Mouse (Mus musculus) common myeloid progenitor, adult 5-6 weeks (primary cell): Measurements from ENCODE around the gene Cwc25. TPM values are rescaled to one million over a fixed set of nuclear protein-coding genes. Genes with fewer than 3 reads are reported as not detected.
A peak's percentile ranks its signal among the peaks of the same experiment; 100 is the strongest.

ENCODE experiments used
- ATAC-seq: replicated peaks from 2 replicates; pipeline ENCODE4 v1.8.0; 2016; ENCODE audit warnings: low read depth, mild to moderate bottlenecking, moderate TSS enrichment, inconsistent platforms; ENCODE audit not compliant: poor library complexity, severe bottlenecking
- total RNA-seq: library from RNA; stranded (forward); fragments of 200-1000, 187-1606 nt; gene quantifications from 2 replicates; pipeline ENCODE4 v1.2.3, GENCODE M21; 2017

Gene Cwc25
- total RNA-seq, 1 experiment from 2014 or later: 21.8 TPM

GRCm38 (mm10) chr11:97702393-97702745 is 64.0 kb downstream of the Cwc25 start:
- peak; percentile 43 for ATAC-seq

DNA sequence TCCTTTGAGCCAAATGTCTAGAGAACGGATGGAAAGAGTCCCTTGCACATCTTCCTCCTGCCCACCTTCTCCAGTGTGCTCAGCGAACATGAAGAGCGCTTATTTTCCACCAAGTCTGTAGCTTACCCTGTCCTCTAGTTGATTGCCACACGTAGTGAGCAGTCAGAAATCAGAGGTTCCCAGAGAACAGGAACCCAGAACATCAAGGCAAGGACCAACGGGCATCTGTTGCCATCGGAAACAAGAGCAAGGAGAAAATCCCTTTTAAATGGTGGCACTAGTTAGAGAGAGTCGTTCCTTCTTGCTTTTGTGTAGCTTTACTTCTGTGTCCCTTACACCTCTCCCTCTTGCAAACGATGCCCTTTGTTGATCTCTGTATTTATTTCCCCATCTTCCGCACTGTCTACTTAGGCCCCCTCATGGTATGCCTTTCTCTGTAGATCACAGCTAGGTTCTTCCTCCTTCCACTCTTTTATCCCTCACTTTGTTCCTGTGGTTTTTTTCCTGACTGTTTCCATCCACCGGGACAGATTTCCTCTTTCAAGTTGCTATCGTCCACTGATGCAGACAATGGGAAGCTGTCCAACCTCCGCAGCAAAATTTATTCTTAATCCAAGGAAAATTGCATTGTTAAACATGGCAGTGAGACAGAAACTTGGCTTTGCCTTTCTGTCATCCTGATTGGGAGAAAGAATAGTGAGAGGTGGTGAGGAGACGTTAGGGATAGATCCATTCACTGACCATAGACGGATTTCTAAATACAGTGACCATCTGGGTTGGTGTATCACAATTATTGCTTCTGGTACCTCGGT is 64.6 kb downstream of the Cwc25 start:
- ATAC-seq: no peak

DNA sequence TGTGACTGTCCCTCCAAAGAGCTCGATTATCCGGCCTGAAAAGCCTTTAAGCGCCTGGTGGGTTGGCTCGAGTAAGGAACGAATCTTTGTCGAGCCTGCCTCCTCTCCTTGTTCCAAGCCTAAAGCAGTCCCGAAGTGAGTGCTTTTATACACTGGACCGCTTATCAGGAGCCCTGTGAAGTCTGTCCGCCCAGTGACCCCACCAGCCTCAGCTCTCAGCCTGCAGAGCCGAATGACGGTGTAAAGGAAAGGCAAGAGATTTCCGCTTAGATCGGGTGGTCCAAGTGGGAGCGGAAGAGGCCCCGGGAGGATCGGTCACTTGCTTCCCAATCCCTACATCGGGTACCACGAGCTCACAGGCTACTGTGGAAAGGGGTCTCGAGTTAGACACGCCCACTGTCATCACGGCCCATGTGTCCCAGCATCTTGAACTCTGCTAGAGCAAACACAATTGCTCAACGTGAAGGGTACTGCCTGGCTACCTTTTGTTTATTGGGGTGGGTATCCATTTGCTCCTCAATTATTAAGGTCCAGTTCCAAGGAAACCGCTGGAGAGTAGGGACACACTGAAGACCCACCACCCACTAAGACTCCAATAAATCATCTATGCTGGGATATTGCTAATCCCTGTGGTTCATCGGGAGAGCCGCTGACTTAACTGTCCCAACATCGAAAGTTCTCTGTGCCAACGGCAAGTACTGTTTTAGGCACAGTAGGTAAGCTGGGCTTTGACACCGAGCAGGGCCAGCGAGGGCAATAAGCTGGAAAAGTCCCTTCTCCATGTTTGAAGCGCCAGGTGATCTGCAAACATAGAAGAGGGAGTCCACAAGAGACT is 65.4 kb downstream of the Cwc25 start:
- ATAC-seq: no peak

GRCm38 (mm10) chr11:97700003-97700745 is 66.2 kb downstream of the Cwc25 start, which contains the start of gene Pcgf2:
TSS of gene Pcgf2 (minus strand) at chr11:97700497.
- ATAC-seq: no peak

DNA sequence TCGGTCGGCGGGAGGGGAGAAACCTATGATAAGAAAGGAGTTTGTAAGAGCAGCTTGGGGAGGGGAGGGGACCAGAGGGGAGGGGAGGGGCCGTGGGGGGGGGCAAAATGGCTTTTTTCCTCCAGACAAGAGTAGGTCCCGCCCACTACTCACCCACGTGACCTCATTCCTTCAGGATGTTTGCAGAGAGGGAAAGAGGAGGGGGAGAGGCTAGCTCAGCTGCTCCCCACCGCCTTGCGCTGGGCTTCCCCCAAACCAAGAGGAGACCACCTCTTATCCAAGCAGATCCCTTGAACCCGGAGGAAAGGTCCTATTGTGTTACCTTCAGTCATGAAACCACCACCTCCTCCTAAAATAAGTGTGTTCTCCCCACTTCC is 66.7 kb downstream of the Cwc25 start:
- no peak for ATAC-seq

DNA sequence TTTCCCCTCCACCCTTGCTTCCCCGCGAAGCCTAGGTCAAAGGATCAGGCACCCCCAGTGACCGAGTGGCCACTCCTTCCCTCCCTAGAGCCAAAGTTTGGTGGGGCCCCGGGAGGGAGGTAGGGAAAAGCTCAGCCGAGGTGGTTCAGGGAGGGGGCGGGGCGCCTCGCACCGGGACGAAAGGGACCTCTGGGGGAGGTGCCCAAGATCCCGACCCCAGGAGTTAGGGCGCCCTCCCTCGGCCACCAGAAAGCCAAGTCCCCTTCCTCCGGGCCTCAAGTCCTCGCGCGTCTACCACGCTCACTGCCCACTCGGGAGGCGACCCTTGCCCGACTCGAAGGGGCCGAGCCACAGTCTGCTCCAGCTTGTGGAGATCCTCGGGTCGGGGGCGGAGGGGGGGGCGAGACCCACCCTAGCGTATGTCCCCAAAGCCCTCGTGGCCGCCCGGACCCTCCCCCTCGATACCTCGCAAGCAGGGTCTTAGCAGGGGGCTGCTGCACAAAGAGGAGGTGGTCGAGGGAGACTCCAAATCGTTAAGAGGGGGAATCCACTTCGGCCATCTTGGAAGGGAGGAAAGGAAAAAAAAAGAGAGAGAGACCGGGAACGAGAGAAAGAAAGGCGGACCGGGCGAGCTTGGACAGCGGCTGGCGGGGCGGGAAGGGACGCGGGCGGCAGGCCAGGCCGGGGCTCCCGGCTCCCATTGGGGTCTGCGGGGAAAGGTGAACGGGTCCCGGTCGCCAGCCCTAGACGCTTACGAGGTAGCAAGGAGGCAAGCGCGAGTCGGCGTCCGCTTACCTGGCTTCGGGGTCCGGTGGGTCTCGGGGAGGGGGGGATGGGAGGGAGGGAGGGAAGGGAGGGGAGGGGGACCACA is 67.4 kb downstream of the Cwc25 start:
- ATAC-seq: no peak

GRCm38 (mm10) chr11:97697891-97698529 is 68.3 kb downstream of the Cwc25 start:
- ATAC-seq: no peak

- no peak for ATAC-seq
Observed at GRCm38 (mm10) chr11:97697199-97697890, 69.0 kb downstream of the Cwc25 start.

DNA sequence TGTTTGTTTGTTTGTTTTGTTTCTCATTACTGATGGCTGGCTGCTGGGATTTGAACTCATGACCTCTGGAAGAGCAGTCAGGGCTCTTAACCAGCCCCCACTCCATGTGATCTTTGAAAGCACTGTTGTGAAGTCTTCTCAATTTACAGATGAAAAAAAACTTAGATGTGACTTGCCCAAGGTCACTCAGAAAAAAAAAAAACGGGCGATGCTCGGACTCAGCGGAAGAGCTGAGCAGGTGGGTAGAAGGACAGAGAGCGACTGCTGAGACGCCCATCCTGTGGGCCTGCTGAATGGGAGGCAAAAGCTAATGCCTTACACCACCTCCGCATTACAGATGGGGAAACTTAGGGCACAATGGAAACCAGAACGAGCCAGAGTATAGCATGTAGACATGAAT is 69.7 kb downstream of the Cwc25 start:
- ATAC-seq: no peak

DNA sequence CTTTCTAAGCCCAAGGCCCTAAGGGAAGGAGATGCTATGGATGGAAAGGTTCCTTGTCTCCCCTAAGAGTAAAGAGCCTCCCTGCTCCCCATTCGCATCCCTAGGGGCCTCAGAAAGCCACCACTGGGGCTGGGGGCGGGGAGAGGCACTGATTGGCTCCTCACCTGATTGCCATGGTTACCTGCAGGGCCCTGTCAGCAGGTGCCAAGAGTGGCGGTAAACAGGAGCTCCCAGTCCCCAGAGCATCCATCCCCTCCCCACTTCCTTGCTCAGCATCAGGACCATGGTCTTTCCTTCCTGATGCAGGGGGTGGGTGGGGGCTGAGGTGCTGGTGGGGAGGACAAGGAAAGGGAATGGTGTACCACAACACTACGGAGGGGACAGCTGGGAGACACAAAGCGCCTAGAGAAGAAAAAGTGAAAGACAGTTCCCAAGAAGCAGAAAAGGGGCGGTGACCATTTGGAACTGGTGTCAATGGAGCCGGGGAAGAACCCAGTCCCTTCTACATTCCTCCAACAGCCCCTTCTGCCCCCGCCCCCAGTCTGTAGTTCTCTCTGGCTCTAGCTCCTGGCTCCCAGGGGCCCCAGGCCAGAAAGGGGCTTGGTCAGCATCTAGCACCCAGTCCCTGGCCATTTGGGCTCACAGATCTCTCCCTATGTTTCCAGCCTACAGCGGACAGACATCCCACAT is 70.5 kb downstream of the Cwc25 start:
- ATAC-seq: no peak

Other genes starting within 250 kb of the Cwc25 start
- gene Srcin1, start 190.4 kb downstream of the Cwc25 start, total RNA-seq: not detected in 2 replicates
- 1.8 and 2.7 TPM in 2 replicates for gene Epop, start 136.9 kb downstream of the Cwc25 start, total RNA-seq
- gene Mllt6, start 103.1 kb downstream of the Cwc25 start, total RNA-seq: 4.9 and 9.7 TPM in 2 replicates
- 2.8 and 5.6 TPM in 2 replicates for gene Cisd3, start 80.7 kb downstream of the Cwc25 start, total RNA-seq
- gene Pcgf2, start 66.1 kb downstream of the Cwc25 start, total RNA-seq: 0.82 and 1.0 TPM in 2 replicates
- 109 and 147 TPM in 2 replicates for gene Psmb3, start 63.2 kb downstream of the Cwc25 start, total RNA-seq
- 38.5 and 55.8 TPM in 2 replicates for gene Pip4k2b, start 21.9 kb downstream of the Cwc25 start, total RNA-seq
- not detected in 2 replicates for gene 1700001P01Rik, start 9.4 kb upstream of the Cwc25 start, total RNA-seq
- gene Rpl23, start 15.9 kb upstream of the Cwc25 start, total RNA-seq: 2,081 and 2,105 TPM in 2 replicates
- 79.1 and 126 TPM in 2 replicates for gene Lasp1, start 32.4 kb upstream of the Cwc25 start, total RNA-seq
- gene B230217C12Rik, start 74.2 kb upstream of the Cwc25 start, total RNA-seq: 0.69 and 1.7 TPM in 2 replicates
- gene Fbxo47, start 117.6 kb upstream of the Cwc25 start, total RNA-seq: 0.09 and 1.1 TPM in 2 replicates
- gene Plxdc1, start 219.9 kb upstream of the Cwc25 start, total RNA-seq: 1.2 and 3.3 TPM in 2 replicates
- 1.2 and 2.2 TPM in 2 replicates for gene Arl5c, start 229.6 kb upstream of the Cwc25 start, total RNA-seq